Mouse (Mus musculus) midbrain, embryonic 14.5 days (tissue): ENCODE measurements at regions not wholly inside any gene's neighbourhood (a gene's known extent, or its start where the extent isn't known, plus 50 kb on each side); places are given as distances from the start of the nearest gene placed in this dataset.
"Not testable (repeated sequence)": the region's sequence is repeated elsewhere in the genome, so short reads cannot be mapped to it uniquely, and the experiment has no call there.

Experiments used
- ATAC-seq: fragments of 200-750 bp; cut with Nextera tagmentation; 2 replicates; pipeline ENCODE4 v1.8.0; 2017; ENCODE audit warnings: moderate number of reproducible peaks, moderate library complexity; ENCODE audit not compliant: low FRiP score, low TSS enrichment
- DNase-seq: peaks from one replicate; pipeline ENCODE4 v3.0.0-alpha.2; 2015
- H3K27ac ChIP-seq: fragments of 300-500 bp; sonication (generic); replicated peaks from 2 replicates; pipeline ENCODE4 v1.5.1; 2014; ENCODE audit warnings: mild to moderate bottlenecking, low read depth, low read length, moderate library complexity
- H3K27me3 ChIP-seq: fragments of 300-500 bp; sonication (generic); 2 replicates; pipeline ENCODE4 v1.6.1; 2014; ENCODE audit warnings: low read length, control low read depth, mixed read lengths; ENCODE audit not compliant: control insufficient read depth, insufficient read depth
- H3K36me3 ChIP-seq: fragments of 300-500 bp; sonication (generic); 2 replicates; pipeline ENCODE4 v1.6.1; 2014; ENCODE audit warnings: low read length, control low read depth; ENCODE audit not compliant: control insufficient read depth, insufficient read depth
- H3K4me1 ChIP-seq: fragments of 300-500 bp; sonication (generic); 2 replicates; pipeline ENCODE4 v1.6.1; 2014; ENCODE audit warnings: mild to moderate bottlenecking, antibody characterized with exemption, low read length, control low read depth; ENCODE audit not compliant: control insufficient read depth, insufficient read depth
- H3K4me2 ChIP-seq: fragments of 300-500 bp; sonication (generic); 2 replicates; pipeline ENCODE4 v1.6.1; 2014; ENCODE audit warnings: mild to moderate bottlenecking, low read length, moderate library complexity
- H3K4me3 ChIP-seq: fragments of 300-500 bp; sonication (generic); replicated peaks from 2 replicates; pipeline ENCODE4 v1.5.1; 2014; ENCODE audit warnings: low read depth, low read length
- H3K9ac ChIP-seq: fragments of 300-500 bp; sonication (generic); replicated peaks from 2 replicates; pipeline ENCODE4 v1.6.1; 2014; ENCODE audit warnings: mild to moderate bottlenecking, low read length, moderate library complexity
- H3K9me3 ChIP-seq: fragments of 300-500 bp; sonication (generic); 2 replicates; pipeline ENCODE4 v1.6.1; 2016; ENCODE audit warnings: low read length, control low read depth, mixed read lengths; ENCODE audit not compliant: control insufficient read depth
- WGBS: fragments of 180-500 bp; shearing (Covaris S2); extraction: QIAGEN DNeasy Blood & Tissue Kit; methylation state at CpG from one replicate; pipeline ENCODE4 v1.1.7; 2014; 5-methylcytosine and 5-hydroxymethylcytosine counted together

GRCm38 (mm10) chr9:97297538-97297937 is 72.2 kb downstream of the Trim42 start:
- H3K4me2 ChIP-seq, result no peak overlapping the region
- DNase-seq, result peak; percentile 89

GRCm38 (mm10) chr9:97295770-97296169 is 74.0 kb downstream of the Trim42 start:
- Histone ChIP-seq H3K4me3 (no peak overlapping the region), H3K9me3 (no peaks in the 10 kb centered on the region), H3K9ac (no peak overlapping the region), H3K27ac (no peak overlapping the region), H3K4me2 (no peak overlapping the region), H3K27me3 (0 out of 2 replicates have a peak, but pooled peaks cover 3% of the 10 kb centered on the region), H3K36me3 (no peaks in the 10 kb centered on the region), H3K4me1 (no peaks in the 10 kb centered on the region)
- WGBS, result 34% methylated on average over 7 of the region's 7 CpGs
- DNase-seq, result peak; percentile 75
- no peak for ATAC-seq

More at GRCm38 (mm10) chr9:97297538-97297937, 72.2 kb downstream of the Trim42 start:
- WGBS, result 12% methylated on average over 4 of the region's 4 CpGs
- Histone ChIP-seq H3K4me3 (no peak overlapping the region), H3K27me3 (0 out of 2 replicates have a peak, but pooled peaks cover 3% of the 10 kb centered on the region), H3K36me3 (no peaks in the 10 kb centered on the region), H3K9ac (no peak overlapping the region), H3K27ac (no peak overlapping the region), H3K9me3 (no peaks in the 10 kb centered on the region), H3K4me1 (no peaks in the 10 kb centered on the region)
- ATAC-seq, result no peak

GRCm38 (mm10) chr9:97291870-97292269 is 77.9 kb downstream of the Trim42 start:
- Histone ChIP-seq H3K4me2 (no peak overlapping the region), H3K27ac (no peak overlapping the region), H3K36me3 (no peaks in the 10 kb centered on the region), H3K9ac (no peak overlapping the region), H3K9me3 (no peaks in the 10 kb centered on the region), H3K4me1 (no peaks in the 10 kb centered on the region), H3K4me3 (no peak overlapping the region), H3K27me3 (0 out of 2 replicates have a peak, but pooled peaks cover 3% of the 10 kb centered on the region)
- DNase-seq (peak; percentile 26), ATAC-seq (no peak)
- WGBS, result 83% methylated on average over 1 of the region's 1 CpGs

- no peaks in the 10 kb centered on the region for H3K4me1 ChIP-seq
- ATAC-seq, result no peak
- WGBS, result 56% methylated on average over 7 of the region's 7 CpGs
Measured at GRCm38 (mm10) chr9:97284282-97284802, 85.4 kb downstream of the Trim42 start.

GRCm38 (mm10) chr9:97282090-97282489 is 87.7 kb downstream of the Trim42 start:
- H3K4me1 ChIP-seq, result no peaks in the 10 kb centered on the region
- 95% methylated on average over 3 of the region's 3 CpGs for WGBS
- H3K27ac ChIP-seq, result no peak overlapping the region
- ATAC-seq (no peak), DNase-seq (no peak)
- H3K27me3 ChIP-seq, result no peaks in the 10 kb centered on the region
- no peaks in the 10 kb centered on the region for H3K36me3 ChIP-seq
- no peak overlapping the region for H3K4me2 ChIP-seq
- no peak overlapping the region for H3K4me3 ChIP-seq
- no peak overlapping the region for H3K9ac ChIP-seq
- no peaks in the 10 kb centered on the region for H3K9me3 ChIP-seq

More at GRCm38 (mm10) chr9:97284282-97284802, 85.4 kb downstream of the Trim42 start:
- no peak for DNase-seq
- Histone ChIP-seq H3K4me2 (no peak overlapping the region), H3K9ac (no peak overlapping the region), H3K27ac (no peak overlapping the region), H3K9me3 (no peaks in the 10 kb centered on the region), H3K27me3 (no peaks in the 10 kb centered on the region), H3K36me3 (no peaks in the 10 kb centered on the region), H3K4me3 (no peak overlapping the region)

GRCm38 (mm10) chr9:97275449-97275848 is 94.3 kb downstream of the Trim42 start:
- not testable (repeated sequence) for H3K4me2 ChIP-seq, H3K9ac ChIP-seq, ATAC-seq, H3K36me3 ChIP-seq, H3K4me3 ChIP-seq, H3K27me3 ChIP-seq, H3K9me3 ChIP-seq, DNase-seq, H3K4me1 ChIP-seq, H3K27ac ChIP-seq
- WGBS, result 93% methylated on average over 14 of the region's 14 CpGs

- 87% methylated on average over 7 of the region's 7 CpGs for WGBS
- Histone ChIP-seq H3K4me3 (no peak overlapping the region), H3K9ac (no peak overlapping the region), H3K4me1 (no peaks in the 10 kb centered on the region), H3K4me2 (no peak overlapping the region), H3K27ac (no peak overlapping the region), H3K27me3 (no peaks in the 10 kb centered on the region), H3K36me3 (no peaks in the 10 kb centered on the region), H3K9me3 (no peaks in the 10 kb centered on the region)
- DNase-seq, result no peak
- ATAC-seq, result no peak
Measured at GRCm38 (mm10) chr9:97273891-97274290, 95.9 kb downstream of the Trim42 start.

GRCm38 (mm10) chr9:97272061-97272460 is 97.7 kb downstream of the Trim42 start:
- H3K9me3 ChIP-seq, result no peaks in the 10 kb centered on the region
- no peak overlapping the region for H3K4me3 ChIP-seq
- no peaks in the 10 kb centered on the region for H3K36me3 ChIP-seq
- no peaks in the 10 kb centered on the region for H3K27me3 ChIP-seq
- no peak overlapping the region for H3K9ac ChIP-seq
- H3K4me1 ChIP-seq, result no peaks in the 10 kb centered on the region
- H3K27ac ChIP-seq, result no peak overlapping the region
- ATAC-seq, result no peak
- DNase-seq, result no peak
- no peak overlapping the region for H3K4me2 ChIP-seq
- 98% methylated on average over 8 of the region's 8 CpGs for WGBS

GRCm38 (mm10) chr9:97247621-97248020 is 122.1 kb downstream of the Trim42 start:
- no peak for ATAC-seq
- Histone ChIP-seq H3K4me1 (no peaks in the 10 kb centered on the region), H3K4me3 (no peak overlapping the region), H3K9me3 (no peaks in the 10 kb centered on the region), H3K27me3 (no peaks in the 10 kb centered on the region), H3K9ac (no peak overlapping the region), H3K4me2 (no peak overlapping the region), H3K27ac (no peak overlapping the region), H3K36me3 (no peaks in the 10 kb centered on the region)
- WGBS, result 94% methylated on average over 1 of the region's 1 CpGs
- DNase-seq, result no peak
